Mouse (Mus musculus): Measurements from ENCODE around the gene Defb23.

DNA sequence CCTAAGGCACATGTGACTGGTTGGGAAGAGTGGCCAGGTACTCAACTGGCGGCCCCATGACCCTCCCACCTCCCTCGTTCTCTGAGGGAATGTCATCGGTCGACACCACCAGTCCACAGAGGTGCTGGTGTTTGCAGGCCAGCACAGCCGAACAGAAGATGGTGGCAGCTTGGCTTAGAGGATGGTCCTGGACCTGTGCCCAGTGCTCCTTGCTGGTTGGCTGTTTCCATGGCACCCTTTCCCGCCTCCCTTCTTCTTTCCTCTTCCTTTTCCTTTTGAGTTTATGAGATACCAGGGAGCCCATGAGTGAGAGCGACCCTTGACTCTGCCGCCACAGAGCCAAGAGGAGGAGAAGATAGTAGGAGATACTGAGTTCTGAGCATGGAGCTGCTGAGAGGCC, 21.1 kb downstream of the Defb23 start:
- no peak for TF ChIP-seq CTCF (IDR thresholded peaks at IDR 0.05; ENCODE audit: low read depth)
- no peak for TF ChIP-seq EP300 (IDR thresholded peaks at IDR 0.05; ENCODE audit: low read depth)
